Mouse (Mus musculus) fat pad, adult 2 months (tissue): ENCODE data around the gene Gipc2.
"Not testable (repeated sequence)": the region's sequence is repeated elsewhere in the genome, so short reads cannot be mapped to it uniquely, and the experiment has no call there.

Experiments
- DNase-seq: peaks from one replicate; pipeline ENCODE4 v3.0.0-alpha.2; 2011; ENCODE audit warnings: low read depth, low spot score; ENCODE audit errors: extremely low read depth

Gene Gipc2

DNA sequence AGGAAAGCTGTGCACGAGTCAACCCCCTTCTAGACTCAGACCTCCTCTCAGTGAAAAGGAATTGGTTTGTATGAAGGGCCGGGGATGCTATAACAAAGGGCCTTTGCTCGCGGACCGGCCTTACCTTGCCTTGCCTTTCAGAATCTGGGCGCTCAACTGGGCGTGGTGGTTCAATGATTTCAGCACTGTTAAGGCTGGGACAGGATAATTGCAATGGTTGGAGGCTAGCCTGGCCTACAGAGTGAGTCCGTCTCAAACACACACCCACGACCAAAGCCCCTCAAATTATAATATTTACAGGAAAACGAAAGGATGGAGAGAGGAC is at the start of gene Gipc2:
Gene Gipc2 (minus strand): TSS at position 132 of the 325 bp plus-strand sequence.
- DNase-seq: no peak

DNA sequence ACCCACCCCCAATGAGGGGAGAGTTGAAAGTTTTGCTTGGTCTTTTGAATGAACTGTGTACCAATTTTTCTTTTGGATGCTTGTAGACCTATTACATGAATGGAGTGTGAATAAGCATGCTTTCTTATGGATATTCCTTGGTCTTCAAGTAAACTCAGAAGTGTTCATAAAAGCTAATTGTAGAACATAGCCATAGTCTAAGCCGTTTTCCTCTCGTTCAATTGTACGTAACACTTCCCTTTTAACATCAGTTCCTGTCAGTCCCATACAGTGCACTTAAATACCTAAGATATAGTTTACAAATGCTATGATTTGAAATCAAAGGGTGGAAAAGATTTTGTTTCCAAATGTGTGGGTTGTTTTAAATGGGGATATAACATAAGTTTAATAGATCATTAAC is 47.4 kb upstream of the Gipc2 start:
- no peak for DNase-seq

DNA sequence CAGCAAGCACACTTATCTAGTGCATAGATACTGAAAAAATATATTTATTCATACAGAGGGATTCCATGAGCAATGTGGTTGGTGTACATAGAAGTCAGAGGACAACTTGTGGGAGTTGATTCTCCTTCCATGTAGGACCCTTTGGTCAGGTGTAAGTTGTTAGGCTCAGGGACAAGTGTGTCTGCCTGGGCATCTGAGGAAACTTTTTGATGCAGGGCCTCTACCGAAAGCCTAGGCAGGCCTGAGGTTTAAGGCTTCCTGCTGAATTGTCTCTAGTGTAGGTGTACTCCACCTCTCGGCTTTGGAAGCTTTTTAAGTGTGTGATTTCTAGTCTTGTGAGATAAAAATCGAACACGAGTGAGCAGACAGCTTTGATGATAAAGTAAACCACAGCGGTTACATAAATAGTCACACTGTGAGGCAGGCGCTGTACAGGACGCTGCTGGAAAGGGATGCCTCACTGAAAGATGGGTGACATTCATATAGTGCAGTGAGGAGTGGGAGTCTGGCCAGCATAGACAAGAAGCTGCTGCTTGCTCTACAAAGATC is 45.8 kb upstream of the Gipc2 start:
- DNase-seq: no peak

DNA sequence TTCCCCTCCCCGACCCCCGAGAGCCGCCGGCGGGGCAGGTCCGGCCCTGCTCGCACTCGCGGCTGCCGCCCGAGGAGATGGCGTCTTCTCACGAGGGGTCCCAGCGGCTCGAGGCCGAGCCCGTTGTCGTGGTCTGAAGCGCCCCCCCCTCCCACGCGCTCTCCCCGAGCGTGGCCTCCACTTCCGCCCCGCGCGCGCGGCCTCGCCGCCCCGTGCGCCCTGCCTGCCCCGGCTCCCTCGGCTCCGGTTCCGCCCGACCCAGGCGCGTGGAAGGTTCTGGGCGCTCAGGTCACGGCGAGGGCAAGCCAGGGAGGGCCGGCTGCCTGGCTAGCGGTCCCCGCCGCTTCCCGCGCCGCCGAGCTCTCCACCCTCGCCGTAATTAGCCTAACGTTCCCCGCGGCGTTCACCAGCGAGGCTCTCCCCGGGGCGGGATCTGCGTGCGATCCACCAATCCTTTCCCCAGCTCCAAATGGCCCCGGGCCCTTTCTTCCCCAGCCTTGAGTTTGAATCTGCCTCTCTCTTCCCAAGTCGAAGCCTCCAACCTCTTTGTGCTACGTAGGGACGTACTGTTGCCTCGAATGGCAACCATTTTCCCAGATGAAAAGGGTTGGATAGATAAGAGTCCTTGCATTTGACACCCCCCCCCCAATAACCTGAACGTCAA is 44.8 kb upstream of the Gipc2 start:
- DNase-seq: no peak

DNA sequence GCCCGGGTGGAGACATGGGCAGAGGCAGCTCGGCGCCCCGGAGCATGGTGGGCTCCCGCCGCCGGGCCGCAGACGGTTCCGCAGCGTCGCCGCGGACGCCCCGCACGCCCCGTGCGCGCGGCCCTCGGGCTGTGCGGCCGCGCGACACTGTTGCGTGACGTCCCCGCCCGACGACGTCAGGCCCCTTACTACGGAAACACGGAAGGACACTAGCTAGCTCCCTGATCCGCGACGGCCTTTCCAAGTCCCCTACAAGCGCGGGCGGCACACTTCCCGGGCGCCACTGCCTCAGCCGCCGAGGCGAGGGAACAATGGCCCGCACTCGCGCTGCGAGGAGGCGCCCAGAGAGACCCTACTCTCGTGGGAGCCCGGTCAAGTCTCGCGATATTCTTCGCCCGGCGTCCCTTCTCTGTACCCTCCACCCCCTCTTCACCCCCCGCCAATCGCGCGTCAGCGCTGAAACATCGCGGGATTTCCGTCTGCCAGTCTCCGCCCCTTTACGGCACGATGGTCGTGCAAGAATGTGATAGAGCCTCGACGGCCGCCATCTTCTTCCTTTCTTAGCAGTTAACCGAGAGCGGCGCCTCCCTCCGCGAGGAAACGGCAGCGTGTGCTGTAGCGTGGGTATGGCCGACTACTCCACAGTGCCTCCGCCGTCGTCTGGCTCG is 44.1 kb upstream of the Gipc2 start, which contains the start of the genes Dnajb4 and Fubp1:
Gene Dnajb4 (minus strand): TSS at position 336 of the 668 bp plus-strand sequence.
Gene Fubp1 (plus strand): TSS at position 456 of the 668 bp plus-strand sequence.
- DNase-seq: no peak

DNA sequence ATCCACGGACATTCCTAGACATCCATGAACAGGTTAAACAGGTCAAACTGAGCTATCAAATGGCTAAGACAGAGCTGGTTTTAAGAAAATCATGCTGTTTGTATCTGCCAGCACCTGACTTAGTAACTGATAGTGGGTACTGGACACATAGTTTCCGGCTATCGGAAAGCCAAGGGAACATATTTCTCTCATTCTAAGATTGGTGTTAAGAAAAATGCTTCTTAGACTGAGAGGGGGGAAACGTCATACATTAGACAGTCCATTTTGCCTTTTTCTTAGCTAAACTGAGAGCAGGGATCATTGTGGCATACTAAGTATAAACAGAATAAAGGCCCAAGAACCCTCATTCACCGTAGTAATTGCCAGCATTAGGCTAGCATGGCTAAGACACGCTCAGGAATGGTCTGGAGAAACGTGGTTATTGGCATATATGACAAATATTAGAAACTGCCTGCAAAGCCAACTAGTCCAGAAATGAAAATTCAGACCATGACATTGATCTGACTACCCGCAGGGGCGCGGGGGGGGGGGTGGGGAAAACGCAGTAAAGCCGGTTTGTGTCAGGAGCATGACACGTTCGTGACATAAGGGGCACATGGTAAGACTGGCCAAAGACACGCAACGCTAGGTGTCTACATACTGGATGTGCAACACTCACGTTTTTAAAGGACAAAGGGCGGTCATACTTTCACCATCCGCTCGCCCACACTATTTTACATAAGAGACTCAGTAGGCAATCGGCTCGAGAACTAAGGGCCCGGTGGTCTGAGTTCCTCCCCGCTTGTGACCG is 43.3 kb upstream of the Gipc2 start:
- DNase-seq: no peak

DNA sequence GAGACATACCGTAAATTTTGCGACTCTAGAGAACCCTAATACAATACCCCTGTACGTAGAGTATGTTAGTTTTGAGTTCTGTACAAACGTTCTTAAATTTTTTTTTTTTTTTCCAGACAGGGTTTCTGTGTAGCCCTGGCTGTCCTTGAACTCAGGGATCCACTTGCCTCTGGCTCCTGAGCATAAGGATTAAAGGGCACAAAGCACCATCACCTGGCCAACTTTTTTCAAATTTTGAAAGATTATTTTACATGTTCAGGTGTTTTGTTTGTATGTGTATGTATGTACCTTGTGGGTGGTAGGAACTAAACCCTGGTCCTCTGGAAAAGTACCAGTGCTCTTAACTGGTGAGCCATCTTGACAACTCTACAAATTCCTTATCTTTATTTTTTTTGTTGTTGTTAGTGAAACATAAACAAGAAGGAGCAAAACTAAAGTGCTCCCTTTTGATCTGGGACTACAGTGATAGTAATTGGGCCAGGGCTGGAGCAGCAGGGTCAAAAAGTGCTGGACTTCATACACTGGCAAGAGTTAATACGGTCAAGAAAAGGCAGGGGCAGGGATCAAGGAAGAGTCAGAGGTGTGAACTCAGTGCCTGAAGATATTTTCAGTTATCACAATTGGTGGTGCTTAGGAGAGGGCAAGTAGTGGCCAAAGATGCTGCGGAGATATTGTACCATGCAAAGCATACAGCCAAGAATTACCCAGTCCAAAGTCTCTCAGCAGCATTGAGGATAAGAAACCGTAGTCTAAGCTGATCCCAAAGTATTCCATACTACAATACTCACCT is 42.3 kb upstream of the Gipc2 start:
- DNase-seq: no peak

DNA sequence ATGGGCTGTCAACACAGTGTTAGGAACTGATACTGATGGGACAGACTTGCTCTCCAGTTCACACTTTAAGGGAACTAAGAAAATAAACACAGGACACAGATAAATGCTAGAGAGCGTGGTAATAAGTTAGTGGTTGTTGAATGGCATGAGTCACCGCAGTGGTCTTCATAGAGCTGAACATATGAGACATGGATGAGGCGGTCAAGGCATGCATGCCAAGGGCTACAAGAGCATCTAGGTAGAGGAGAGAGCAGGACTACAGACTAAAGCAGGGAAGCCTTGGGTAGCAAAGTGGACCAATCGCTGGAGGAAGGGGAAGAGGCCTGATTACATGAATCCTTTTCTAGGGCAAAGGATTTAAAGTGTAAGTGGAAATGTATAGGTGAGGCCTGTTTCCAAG is 41.1 kb upstream of the Gipc2 start:
- no peak for DNase-seq

DNA sequence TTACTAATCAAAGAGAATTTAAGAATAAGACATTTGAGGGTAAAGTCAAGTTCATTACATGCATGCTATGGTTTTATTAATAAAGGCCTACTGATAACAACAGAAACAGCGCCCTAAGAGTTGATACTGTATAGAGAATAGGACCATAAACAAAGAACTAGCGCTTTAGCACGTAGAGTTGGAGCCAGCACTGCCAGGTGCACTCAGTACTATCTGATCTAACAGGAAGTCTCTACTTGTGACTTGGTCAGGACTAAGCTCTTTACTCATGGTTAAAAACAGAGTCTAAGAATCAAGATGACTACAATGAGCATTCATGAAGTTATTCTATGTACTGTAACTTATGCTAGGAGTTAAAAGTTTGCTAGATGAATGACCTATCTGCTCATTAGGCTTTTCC is 38.5 kb upstream of the Gipc2 start:
- DNase-seq: no peak

DNA sequence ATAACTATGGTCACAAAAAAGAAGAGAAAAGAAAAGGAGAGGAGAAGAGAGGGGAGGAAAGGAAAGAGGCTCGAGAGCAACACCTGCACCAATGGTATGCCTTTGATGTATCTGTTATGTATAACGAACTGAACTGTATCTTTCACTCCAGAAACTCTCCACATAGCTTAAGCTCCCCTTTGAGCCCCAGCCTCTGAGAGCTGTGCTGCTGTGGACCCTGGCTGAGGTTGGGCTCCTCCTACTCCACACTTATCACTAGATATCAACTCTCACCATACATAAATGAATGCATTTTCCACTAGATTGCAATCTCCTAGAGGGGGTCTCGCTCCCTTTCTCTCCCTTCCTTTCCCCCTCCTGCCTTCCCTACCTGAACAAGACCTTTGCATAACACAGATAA is 38.0 kb upstream of the Gipc2 start:
- DNase-seq: no peak

DNA sequence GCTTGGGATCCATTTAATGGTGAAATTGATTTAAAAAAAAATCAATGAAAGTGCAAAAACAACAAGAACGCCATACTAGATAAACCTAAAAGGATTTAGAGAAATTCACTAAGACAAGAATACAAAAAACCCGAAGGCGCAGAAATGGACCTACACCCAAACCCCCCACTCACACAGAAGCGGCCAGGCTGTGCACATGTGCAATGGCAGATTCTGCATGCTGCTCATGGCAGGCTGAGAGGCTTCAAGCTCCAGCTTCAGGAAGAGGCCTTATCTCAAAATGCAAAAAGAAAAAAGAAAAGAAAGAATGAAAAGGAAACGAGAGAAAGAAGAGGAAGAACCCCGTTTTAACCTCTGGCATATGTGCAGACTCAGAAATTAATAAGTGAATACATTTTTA is 37.4 kb upstream of the Gipc2 start:
- DNase-seq: no peak

DNA sequence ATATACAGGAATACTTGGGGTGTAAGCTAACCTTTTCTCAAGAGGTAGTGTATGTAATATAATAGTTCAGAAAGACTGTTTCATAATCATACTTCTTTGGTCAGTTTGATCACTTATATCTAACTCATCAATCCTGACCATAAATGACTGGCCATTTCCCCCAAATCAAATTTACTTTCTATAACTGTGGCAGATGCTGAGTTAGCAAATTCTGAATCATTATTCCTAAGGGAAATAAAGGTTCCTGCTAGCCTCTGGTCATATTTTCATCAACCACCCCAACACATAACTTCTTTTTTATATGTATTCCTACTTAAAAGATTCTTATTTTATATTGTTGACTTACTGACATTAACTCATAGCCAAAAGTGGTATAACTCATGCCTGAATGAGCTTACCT is 36.9 kb upstream of the Gipc2 start:
- no peak for DNase-seq

DNA sequence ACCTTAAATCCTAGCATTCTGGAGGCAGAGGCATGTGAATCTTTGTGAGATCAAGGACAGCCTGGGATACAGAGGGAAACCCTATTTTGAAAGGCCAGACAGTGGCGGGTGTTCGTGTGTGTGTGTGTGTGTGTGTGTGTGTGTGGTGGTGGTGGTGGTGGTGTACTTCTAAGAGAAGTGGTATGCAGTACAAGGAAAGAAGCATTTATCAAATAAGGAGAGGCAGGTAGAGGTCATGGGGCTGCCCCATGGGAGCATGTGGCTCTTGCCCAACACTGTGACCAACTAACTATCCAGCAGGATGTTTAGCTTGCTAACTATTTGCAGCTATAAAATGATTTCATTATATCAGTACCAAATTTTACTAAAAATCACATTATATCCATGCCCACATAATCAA is 35.6 kb upstream of the Gipc2 start:
- DNase-seq: no peak

DNA sequence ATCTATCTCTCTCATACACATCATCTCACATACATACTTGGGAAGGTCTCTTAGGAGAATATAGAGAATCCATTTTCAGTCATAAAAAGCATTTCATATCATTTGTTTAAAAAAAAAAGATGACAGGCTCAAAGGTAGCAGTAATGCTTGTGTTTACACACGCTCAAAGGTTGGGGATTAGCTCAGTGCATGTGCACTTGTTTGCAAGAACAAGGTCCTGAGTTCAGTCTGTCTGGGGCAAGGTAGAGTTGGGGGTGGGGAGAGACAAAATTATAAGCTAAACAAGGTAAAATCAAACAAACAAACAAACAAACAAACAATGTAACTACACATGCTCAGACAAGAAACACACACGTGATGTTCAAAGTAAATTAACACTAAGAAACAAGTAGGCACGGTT is 35.2 kb upstream of the Gipc2 start:
- DNase-seq: no peak

DNA sequence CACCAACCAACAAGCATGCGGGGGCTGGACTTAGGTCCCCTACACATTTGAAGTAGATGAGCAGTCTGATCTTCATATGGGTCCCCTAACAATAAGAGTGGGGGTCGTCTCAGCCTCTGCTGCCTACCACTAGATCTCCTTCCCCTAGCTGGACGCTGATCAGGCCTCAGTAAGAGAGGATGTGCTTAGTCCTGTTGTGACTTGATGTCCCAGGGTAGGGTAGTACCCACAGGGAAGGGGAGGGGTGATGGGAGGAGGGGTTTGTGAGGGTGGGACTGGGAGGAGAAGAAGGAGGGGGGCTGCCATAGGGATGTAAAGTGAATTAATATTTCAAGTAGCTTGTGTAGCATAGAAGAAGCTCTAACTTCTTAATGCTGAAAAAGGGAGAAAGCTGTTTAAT is 33.1 kb upstream of the Gipc2 start:
- no peak for DNase-seq

DNA sequence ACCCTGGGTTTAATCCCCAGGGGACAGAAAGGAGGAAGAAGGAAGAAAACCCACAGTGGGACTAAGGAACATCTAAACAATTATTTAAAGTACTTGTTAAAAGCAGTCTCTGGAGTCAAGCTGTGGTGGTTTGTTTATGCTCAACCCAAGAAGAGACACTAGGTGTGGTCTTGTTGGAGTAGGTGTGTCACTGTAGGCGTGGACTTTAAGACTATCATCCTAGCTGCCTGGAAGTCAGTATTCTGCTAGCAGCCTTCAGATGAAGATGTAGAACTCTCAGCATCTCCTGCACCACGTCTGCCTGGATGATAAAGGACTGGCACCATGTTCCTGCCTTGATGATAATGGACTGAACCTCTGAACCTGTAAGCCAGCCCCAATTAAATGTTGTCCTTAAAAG is 31.2 kb upstream of the Gipc2 start:
- DNase-seq: not testable (repeated sequence)

DNA sequence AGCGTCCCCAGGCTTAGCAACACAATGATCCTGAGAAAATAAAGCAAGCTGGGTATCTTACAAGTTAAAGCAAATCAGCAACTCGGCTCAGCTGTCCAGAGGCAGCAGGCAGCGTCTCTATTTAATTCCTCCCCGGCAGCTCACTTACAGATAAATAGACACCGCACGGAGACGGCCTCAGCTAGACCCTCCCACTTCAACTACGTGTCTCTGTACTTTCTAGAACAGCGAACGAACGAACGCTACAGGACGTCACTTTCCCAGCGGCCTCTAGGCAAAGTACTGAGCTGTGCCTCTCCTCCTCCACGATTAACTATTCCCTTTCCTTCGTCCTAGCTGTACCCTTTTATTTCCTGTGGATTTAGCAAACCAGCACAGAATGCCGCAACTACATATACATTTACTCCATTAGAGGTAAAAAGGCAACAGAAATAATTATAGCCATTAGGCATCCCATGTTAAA is 27.6 kb upstream of the Gipc2 start:
- no peak for DNase-seq

DNA sequence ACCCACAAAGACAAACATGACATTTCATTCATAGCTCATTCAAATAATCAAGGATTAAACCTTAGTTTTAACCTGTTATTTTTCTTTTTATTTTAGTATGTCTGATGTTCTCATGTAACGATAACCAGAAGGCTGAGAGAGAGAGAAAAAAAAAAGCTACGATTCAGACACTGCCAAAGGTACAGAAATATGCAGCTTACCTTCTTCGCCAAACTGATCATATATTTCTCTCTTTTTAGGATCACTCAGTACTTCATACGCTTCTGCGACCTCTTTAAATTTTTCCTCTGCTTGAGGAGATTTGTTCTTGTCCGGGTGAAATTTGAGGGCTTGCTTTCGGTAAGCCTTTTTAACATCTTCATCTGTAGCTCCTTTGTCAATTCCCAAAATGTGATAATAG is 27.1 kb upstream of the Gipc2 start:
- DNase-seq: no peak

DNA sequence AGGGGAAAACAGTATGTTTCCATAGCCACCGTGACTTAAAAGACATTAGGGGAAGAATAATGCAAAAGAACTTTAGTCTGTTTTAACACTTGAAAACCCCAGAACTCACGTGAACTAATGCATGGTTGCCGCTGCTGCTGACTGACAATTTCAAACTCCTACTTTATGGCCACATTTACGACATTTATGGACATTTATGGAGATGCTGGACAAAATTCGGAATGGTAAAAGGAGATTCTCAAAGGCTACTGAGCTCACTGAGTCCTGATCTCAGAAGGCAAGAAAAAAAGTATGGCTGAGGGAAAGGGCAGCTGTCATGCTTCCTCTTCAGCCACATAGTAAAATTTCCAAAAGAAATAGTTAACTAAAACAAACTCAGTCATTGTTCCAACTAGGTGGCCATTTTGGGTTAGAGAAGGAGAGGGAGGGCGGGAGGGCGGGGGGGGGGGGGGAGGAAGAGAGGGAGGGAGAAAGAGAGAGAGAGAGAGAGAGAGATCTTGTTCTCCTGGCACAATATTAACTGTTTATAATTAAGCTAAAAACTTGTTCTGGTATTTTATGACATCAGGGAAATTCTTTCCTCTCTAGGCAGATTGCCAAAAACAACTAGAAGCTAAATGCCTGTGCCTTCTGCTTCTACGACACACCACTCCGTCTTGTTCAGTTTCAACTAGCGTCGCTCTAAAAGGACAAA is 26.4 kb upstream of the Gipc2 start:
- no peak for DNase-seq

DNA sequence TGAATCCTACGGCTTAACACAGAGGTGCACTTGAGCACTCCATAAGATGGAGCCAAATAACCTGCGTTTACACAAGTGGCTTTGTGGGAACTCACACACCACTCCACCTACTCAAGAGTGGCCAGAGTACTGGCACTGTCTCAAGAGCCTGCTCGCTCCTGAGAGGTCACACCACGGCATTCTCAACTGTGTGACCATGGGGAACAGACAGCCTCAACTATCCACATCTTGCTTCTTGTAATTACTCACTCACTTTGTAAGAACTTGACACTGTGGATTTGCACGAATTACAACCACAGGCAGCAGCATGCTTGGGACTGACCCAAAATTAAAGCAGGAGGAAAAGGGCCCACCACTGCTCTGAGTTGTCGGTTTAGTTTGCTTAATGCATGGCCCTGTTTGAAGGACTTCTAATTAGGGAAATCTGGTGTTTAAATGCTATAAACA is 25.8 kb upstream of the Gipc2 start:
- peak; percentile 91 for DNase-seq
